Mouse (Mus musculus) heart, embryonic 11.5 days (tissue): ENCODE results near the gene Eepd1. TPM values are rescaled to one million over a fixed set of nuclear protein-coding genes. Genes with fewer than 3 reads are reported as not detected.

Experiments
- ATAC-seq: fragments of 200-750 bp; cut with Nextera tagmentation; replicated peaks from 2 replicates; pipeline ENCODE4 v1.8.0; 2017; ENCODE audit warnings: moderate library complexity; ENCODE audit not compliant: insufficient number of reproducible peaks, low FRiP score, low TSS enrichment
- H3K27ac ChIP-seq: fragments of 300-500 bp; sonication (generic); 2 replicates; pipeline ENCODE4 v1.5.1; 2014; ENCODE audit warnings: mild to moderate bottlenecking, low read depth, low read length
- H3K27me3 ChIP-seq: fragments of 300-500 bp; sonication (generic); 2 replicates; pipeline ENCODE4 v1.6.1; 2014; ENCODE audit warnings: mild to moderate bottlenecking, low read length, mixed read lengths; ENCODE audit not compliant: control insufficient read depth, insufficient read depth
- H3K36me3 ChIP-seq: fragments of 300-500 bp; sonication (generic); 2 replicates; pipeline ENCODE4 v1.6.1; 2014; ENCODE audit warnings: mild to moderate bottlenecking, low read length, moderate library complexity, mixed read lengths; ENCODE audit not compliant: control insufficient read depth, insufficient read depth
- H3K4me1 ChIP-seq: fragments of 300-500 bp; sonication (generic); 2 replicates; pipeline ENCODE4 v1.6.1; 2014; ENCODE audit warnings: low read length; ENCODE audit not compliant: control insufficient read depth, insufficient read depth
- H3K4me2 ChIP-seq: fragments of 300-500 bp; sonication (generic); 2 replicates; pipeline ENCODE4 v1.6.1; 2014; ENCODE audit warnings: mild to moderate bottlenecking, moderate library complexity
- H3K4me3 ChIP-seq: fragments of 300-500 bp; sonication (generic); 2 replicates; pipeline ENCODE4 v1.5.1; 2014; ENCODE audit warnings: low read depth, low read length
- H3K9ac ChIP-seq: fragments of 300-500 bp; sonication (generic); 2 replicates; pipeline ENCODE4 v1.6.1; 2014; ENCODE audit warnings: mild to moderate bottlenecking, low read depth, low read length, moderate library complexity
- H3K9me3 ChIP-seq: fragments of 300-500 bp; sonication (generic); replicated peaks from 2 replicates; pipeline ENCODE4 v1.6.1; 2016; ENCODE audit warnings: low read length; ENCODE audit not compliant: control insufficient read depth
- WGBS: fragments of 180-500 bp; shearing (Covaris S2); extraction: QIAGEN DNeasy Blood & Tissue Kit; methylation state at CpG from one replicate; pipeline ENCODE4 v1.1.7; 2014; ENCODE audit not compliant: insufficient replicate concordance; 5-methylcytosine and 5-hydroxymethylcytosine counted together
- polyA plus RNA-seq: library from polyadenylated mRNA; unstranded; fragments of >200 nt; fragmentation: Nextera tagmentation; extraction: Ambion mirVana; gene quantifications from 2 replicates; pipeline ENCODE4 v1.2.1, GENCODE M21; 2014

Gene Eepd1
- polyA plus RNA-seq, 1 experiment from 2014 or later = 20.9 TPM

DNA sequence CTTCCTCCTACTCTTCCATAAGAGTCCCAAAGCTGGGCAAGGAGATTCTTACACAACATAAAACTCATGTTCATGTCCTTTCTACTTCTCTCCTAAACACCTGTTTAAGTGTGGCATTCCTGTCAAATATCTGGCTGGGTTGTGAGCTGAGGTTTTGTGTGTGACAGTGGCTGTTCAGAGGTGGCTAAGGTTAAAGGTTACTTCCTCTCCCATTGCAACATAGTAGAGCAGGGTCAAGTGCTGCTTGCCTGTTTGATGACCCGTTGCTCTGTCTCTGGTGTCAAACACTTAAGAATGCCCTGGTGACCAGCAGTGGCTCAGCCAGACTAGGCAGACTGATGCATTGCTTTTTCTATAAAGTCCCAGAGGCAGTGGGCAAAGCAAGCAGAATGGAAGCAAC, 104.3 kb downstream of the Eepd1 start:
- ATAC-seq = no peak
- H3K27ac ChIP-seq = no peak overlapping the region
- H3K9me3 ChIP-seq = no peaks in the 10 kb centered on the region
- H3K4me2 ChIP-seq = no peak overlapping the region
- no peak overlapping the region for H3K9ac ChIP-seq
- H3K27me3 ChIP-seq = no peaks in the 10 kb centered on the region
- WGBS = 37% methylated on average over 1 of the region's 1 CpGs
- 0 out of 2 replicates have a peak, but pooled peaks cover 4% of the 10 kb centered on the region for H3K4me1 ChIP-seq
- 0 out of 2 replicates have a peak, but pooled peaks cover 2% of the 10 kb centered on the region for H3K36me3 ChIP-seq
- H3K4me3 ChIP-seq = no peak overlapping the region

DNA sequence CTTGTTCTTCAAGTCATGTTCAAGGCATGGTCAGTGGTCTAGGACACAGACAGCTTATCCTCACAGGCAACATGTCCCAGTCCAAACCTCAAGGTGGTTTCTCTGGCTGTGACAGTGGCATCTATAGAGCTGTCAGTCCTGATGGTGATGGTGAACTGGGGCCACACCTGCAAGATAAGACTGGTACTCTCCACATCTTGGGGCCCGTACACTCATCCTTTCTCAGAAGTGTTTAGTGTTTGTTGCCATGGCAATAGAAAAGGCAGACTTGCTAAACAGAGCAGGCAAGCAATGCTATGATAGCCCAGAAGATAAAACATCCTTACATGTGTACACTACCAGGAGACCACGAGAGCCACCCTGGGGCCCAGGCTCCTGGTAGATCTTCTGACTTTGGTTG, 107.2 kb downstream of the Eepd1 start:
- Histone ChIP-seq H3K9me3 (no peaks in the 10 kb centered on the region), H3K4me3 (no peak overlapping the region), H3K36me3 (0 out of 2 replicates have a peak, but pooled peaks cover 2% of the 10 kb centered on the region), H3K9ac (no peak overlapping the region), H3K4me1 (peaks cover 16% of the 10 kb centered on the region), H3K4me2 (no peak overlapping the region), H3K27me3 (no peaks in the 10 kb centered on the region), H3K27ac (no peak overlapping the region)
- ATAC-seq = no peak
- 58% methylated on average over 2 of the region's 2 CpGs for WGBS

DNA sequence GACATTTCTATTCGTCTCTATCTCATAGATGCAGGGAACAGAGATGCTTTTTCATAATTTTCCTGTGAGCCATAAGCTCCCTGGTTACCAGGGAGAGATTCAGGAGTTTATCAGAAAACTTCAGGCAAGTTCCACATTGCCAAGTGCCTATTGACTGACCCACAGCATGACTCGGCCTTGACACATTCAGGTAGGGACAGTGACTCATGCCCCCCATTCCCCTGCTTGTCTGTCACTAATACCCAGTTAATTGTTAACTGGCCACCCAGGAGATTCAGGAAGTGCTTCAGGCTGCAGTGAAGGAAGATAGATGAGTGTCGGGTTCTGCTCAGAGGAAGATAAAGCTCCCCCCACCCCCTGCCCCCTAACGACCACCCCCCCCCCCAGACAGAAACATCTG, 109.4 kb downstream of the Eepd1 start:
- Histone ChIP-seq H3K4me2 (no peak overlapping the region), H3K9me3 (no peaks in the 10 kb centered on the region), H3K9ac (no peak overlapping the region), H3K27ac (no peak overlapping the region), H3K4me1 (peaks cover 16% of the 10 kb centered on the region), H3K4me3 (no peak overlapping the region), H3K27me3 (no peaks in the 10 kb centered on the region), H3K36me3 (peaks cover 2% of the 10 kb centered on the region; the same call in 1 of the 2 replicates)
- WGBS = 28% methylated on average over 4 of the region's 4 CpGs
- ATAC-seq = no peak

DNA sequence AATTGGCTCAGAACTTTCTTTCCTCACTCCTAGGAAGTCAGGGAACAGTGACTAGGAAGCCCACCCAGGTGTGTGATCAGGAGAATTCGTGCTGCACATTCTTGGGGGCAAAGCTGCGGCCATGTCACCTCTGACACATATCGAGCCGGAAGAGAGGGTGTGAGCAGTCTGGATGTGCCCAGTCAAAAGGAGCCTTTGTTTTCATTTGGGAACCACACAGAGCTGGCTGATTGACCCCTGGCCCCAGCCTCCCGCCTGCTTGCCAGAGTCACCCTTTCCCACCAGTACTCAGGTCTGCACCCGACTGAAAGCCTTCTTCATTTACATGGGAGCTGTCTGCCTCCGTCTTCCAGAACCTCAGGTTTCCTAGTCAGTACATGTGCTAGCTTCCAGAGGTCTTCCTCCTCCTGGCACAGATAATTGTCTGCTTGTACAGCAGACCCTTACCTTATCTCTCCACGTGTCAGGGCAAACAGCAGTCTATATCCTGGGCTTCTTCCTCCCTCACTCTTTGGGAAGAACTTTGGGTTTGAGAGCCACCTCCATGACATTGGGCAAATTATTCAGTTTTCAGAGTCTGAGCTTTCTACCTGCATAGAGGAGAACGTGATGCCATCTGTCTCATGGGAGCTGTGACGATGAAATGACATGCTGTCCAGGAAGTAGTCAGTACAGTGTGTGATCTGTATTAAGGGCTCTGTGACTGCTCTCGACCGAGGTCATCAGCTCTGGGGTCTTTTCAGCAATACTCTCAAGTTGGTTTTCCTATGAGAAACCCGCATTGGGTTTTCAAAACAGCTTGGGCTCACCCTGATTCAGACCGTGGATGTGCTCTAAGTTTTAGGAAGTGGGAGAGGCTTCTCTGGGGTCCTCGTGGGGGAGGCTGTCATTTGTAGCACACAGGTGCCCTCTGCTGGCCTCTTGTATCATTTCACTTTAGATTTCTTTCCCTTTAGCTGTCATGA, 110.3 kb downstream of the Eepd1 start:
- peaks cover 16% of the 10 kb centered on the region for H3K4me1 ChIP-seq
- peak; percentile 61 for ATAC-seq
- H3K9me3 ChIP-seq = no peaks in the 10 kb centered on the region
- H3K9ac ChIP-seq = no peak overlapping the region
- H3K4me2 ChIP-seq = peak overlapping the region; percentile 57
- H3K4me3 ChIP-seq = no peak overlapping the region
- 15% methylated on average over 15 of the region's 15 CpGs for WGBS
- peaks cover 2% of the 10 kb centered on the region; the same call in 1 of the 2 replicates for H3K36me3 ChIP-seq
- no peak overlapping the region for H3K27ac ChIP-seq
- no peaks in the 10 kb centered on the region for H3K27me3 ChIP-seq

DNA sequence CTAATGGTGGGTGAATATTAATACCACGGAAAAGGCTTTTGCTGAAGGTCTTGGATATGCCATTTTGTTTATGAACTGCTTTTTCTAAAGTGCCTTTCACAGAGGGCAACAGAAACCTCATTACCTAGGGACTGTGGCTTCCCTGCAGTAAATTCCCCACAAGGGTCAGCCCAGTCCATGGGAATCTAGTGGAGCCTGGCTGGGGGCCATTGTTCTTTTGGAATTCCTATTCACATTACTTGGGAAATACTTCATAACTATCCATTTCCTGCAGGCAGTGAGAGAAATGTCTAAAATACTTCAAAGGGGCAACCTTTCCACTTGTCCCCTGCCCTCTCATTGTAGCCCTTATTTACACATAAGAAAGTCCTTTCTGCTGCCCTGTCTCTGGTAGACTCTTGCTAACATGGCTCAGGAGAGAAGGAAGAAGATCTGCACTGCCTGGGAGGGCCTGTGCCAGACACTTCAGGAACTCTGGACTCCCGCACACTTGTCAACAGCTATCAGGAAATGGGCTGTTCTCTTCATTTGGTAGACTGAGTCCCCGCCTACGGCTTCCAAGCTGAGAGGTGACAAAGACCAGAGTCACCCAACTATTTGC, 111.1 kb downstream of the Eepd1 start:
- no peak overlapping the region for H3K4me3 ChIP-seq
- peaks cover 2% of the 10 kb centered on the region; the same call in 1 of the 2 replicates for H3K36me3 ChIP-seq
- no peak overlapping the region for H3K9ac ChIP-seq
- no peaks in the 10 kb centered on the region for H3K27me3 ChIP-seq
- ATAC-seq = no peak
- no peak overlapping the region for H3K27ac ChIP-seq
- 29% methylated on average over 4 of the region's 4 CpGs for WGBS
- H3K4me1 ChIP-seq = peaks cover 16% of the 10 kb centered on the region
- no peaks in the 10 kb centered on the region for H3K9me3 ChIP-seq
- no peak overlapping the region; the same call in 1 of the 2 replicates for H3K4me2 ChIP-seq

DNA sequence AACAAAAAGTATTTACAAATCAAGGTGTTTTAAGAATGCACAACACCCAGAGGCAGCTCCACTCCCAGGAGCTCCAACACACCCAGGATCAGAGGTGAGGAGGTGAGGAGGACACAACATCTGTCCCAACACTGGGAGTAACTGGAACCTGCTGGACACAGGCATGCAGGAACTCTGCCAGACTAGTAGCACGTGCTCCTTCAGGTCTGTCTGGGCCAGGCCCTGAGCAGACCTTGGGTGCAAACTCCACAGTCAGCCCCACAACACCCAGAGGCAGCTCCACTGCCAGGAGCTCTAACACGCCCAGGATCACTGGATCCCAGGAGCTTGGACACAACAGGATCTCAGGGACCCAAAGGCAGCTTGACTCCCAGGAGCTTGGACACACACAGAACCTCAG, 143.4 kb downstream of the Eepd1 start:
- ATAC-seq = no peak
- no peak overlapping the region for H3K4me3 ChIP-seq
- H3K36me3 ChIP-seq = no peaks in the 10 kb centered on the region
- H3K4me1 ChIP-seq = no peaks in the 10 kb centered on the region
- H3K4me2 ChIP-seq = no peak overlapping the region
- H3K9me3 ChIP-seq = no peaks in the 10 kb centered on the region
- H3K9ac ChIP-seq = no peak overlapping the region
- WGBS = 65% methylated on average over 2 of the region's 2 CpGs
- no peak overlapping the region for H3K27ac ChIP-seq
- H3K27me3 ChIP-seq = no peaks in the 10 kb centered on the region

DNA sequence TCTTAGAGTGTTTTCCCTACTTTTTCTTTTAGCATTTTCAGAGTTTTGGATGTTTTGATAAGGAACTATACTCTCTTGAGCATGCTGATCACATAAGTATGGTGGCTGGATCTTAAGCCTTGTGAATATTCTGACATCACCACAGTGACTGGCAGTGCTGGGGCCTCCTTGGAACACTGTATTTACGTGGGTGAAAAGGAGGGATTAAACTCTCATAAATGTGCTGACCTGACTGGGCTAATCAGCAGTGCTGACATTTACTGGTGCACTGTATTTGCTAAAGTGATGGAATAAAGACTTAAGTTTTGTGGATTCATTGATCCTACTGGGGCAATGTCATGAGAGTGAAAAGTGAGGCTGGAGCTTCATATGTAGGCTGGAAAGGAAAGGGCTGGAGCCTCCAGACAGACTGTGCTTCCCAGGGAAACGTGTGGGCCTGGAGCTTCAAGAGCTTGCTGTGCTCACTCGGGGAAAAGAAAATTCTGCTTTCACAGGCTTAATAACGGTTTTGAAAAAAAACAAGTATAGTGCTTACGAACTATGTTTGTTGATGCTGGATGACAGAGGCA, 148.3 kb downstream of the Eepd1 start:
- Histone ChIP-seq H3K9ac (no peak overlapping the region), H3K9me3 (no peaks in the 10 kb centered on the region), H3K4me1 (no peaks in the 10 kb centered on the region), H3K4me3 (no peak overlapping the region), H3K27ac (no peak overlapping the region), H3K27me3 (no peaks in the 10 kb centered on the region), H3K36me3 (no peaks in the 10 kb centered on the region), H3K4me2 (no peak overlapping the region)
- no peak for ATAC-seq
- WGBS = 76% methylated on average over 5 of the region's 5 CpGs
